Mouse (Mus musculus): ENCODE data around the gene Arx.

DNA sequence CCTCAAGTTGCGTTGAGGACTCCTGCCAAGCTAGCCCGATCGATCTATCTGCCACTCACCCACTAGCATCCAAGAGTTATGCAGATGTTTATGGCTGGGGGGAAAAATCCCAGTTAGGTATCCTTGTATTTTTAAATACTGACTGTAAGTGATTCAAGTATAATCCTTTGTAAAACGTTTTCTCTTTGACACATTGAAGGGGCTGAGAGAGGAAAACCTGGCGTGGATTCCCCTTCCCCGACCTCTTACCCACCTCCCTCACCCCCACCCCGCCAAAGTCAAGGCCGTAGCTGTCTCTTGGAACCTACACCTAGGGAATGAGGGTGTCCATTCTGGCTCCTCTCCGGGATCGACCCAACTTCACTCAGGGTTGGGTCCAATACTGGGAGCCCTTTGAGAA, 1.2 kb upstream of the Arx start:
- TF ChIP-seq CTCF (IDR thresholded peaks at IDR 0.05): no peak
- no peak for TF ChIP-seq POLR2A (IDR thresholded peaks at IDR 0.05; ENCODE audit: insufficient read depth, low read depth, low read length)
